ENCODE assay signal across 10 mouse cellular contexts in the genomic region with DNA sequence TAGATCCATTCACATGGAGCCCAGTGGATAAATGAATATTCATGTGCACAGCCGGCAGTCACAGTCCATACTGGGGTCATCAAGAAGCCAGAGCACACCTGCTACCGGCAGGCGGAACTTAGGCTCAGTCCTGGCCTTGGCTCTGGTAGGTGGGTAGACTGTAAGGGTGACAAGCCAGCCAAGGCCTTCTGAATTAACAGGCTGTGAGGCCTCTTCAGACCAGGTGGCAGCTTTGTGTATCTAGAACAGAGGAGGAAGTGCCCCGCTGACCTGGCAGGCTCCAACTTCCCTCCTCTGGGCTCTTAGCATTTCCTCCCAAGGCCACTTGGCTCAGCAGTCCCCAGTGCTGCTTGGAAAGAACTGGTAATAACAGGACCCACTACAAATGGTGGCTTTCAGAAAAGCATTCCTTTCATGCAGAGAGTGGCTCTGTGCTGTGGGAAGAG. TPM values are rescaled to one million over a fixed set of nuclear protein-coding genes. Genes with fewer than 3 reads are reported as not detected.
DNase-seq lines count a peak whose midpoint lies in the region; TF ChIP-seq lines count a peak whose summit lies in the region.
"Had no signal": no experiment of that assay in that cellular context is flagged by ENCODE, and none has a peak within 500 bp of the region (broad histone marks: within the 10 kb centered on the region; RNA-seq: fewer than 3 reads in every experiment).

No protein-coding gene starts in this region.

- peaks cover 0 to 39% of the 10 kb centered on the region in 2 experiments for H3K36me3 ChIP-seq in CH12.LX (replicated peaks in 1 of 2; ENCODE audit: control insufficient read depth in 1 of 2, insufficient read depth in 1 of 2, low read length in 1 of 2)

- no peaks in the 10 kb centered on the region for H3K9me3 ChIP-seq in CH12.LX (replicated peaks; ENCODE audit: low read length)
- H3K9me3 ChIP-seq: G1E had no signal

- H3K4me2 ChIP-seq in CH12.LX (ENCODE audit: insufficient read depth, low read depth, poor library complexity, severe bottlenecking), result no peak overlapping the region

- peak; percentile 18 for DNase-seq in gastrocnemius, postnatal 14 days
- no peak for DNase-seq in gastrocnemius, adult 8-10 months (ENCODE audit: low spot score in 2 of 2)
- peak; percentile 31 for DNase-seq in CH12.LX (ENCODE audit: extremely low read depth)
- peak; percentile 77 for DNase-seq in cerebellum, adult 8-10 months
- peak; percentile 63 for DNase-seq in kidney, adult 11 months
- DNase-seq in lung, postnatal 14 days, result peak; percentile 46
- no peak for DNase-seq in spleen, postnatal 10 days (ENCODE audit: low spot score in 2 of 2)
- no peak for DNase-seq in testis, postnatal 10 days (ENCODE audit: low spot score)

- in situ Hi-C loops in CH12.LX (cut with MboI; ENCODE audit: low pct_ligation_motif_present, low pct_unique_long_range_greater_than_20kb, low sequenced_read_pairs), result no loop called here

- no peak for TF ChIP-seq EP300 in CH12.LX (IDR thresholded peaks at IDR 0.05; ENCODE audit: low read length)

- no peak overlapping the region for H3K4me3 ChIP-seq in CH12.LX (replicated peaks in 1 of 3; ENCODE audit: low read depth in 2 of 3, low read length in 2 of 3, poor library complexity in 1 of 3)
- H3K4me3 ChIP-seq: myocyte had no signal

- intact Hi-C loops in gastrocnemius, postnatal 14 days (cut with DNase I; ENCODE audit: low total_unique reads), result no loop called here

- peaks cover 0 to 16% of the 10 kb centered on the region in 2 experiments; a peak in 2 of 4 replicates for H3K4me1 ChIP-seq in CH12.LX (ENCODE audit: control insufficient read depth in 1 of 2, insufficient read depth in 2 of 2)

- dilution Hi-C loops in CH12.LX (cut with MboI; ENCODE audit: extremely low pct_ligation_motif_present, extremely low pct_unique_long_range_greater_than_20kb, low sequenced_read_pairs), result no loop called here

- TF ChIP-seq POLR2A in CH12.LX (IDR thresholded peaks at IDR 0.05; ENCODE audit: low read depth, low read length), result no peak

- no peaks in the 10 kb centered on the region for H3K27me3 ChIP-seq in CH12.LX (replicated peaks)

- no peaks in the 10 kb centered on the region for H3K79me2 ChIP-seq in CH12.LX (replicated peaks; ENCODE audit: control insufficient read depth, extremely low read depth, insufficient read depth, poor library complexity, severe bottlenecking)

- no peak for TF ChIP-seq RAD21 in CH12.LX (IDR thresholded peaks at IDR 0.05; ENCODE audit: low read depth, low read length)

- TF ChIP-seq CTCF in CH12.LX (conservative IDR thresholded peaks at IDR 0.05 in 1 of 2, IDR thresholded peaks at IDR 0.05 in 1 of 2; ENCODE audit: low read depth in 2 of 2, low read length in 2 of 2), result no peak

- no peak overlapping the region for H3K9ac ChIP-seq in CH12.LX (ENCODE audit: insufficient read depth, low read depth)

- no peak overlapping the region for H3K27ac ChIP-seq in CH12.LX (ENCODE audit: insufficient read depth, low read depth)

TF ChIP-seq in CH12.LX, 34 proteins besides CTCF, POLR2A, EP300 and RAD21:
- TF ChIP-seq ZMIZ1 (IDR thresholded peaks at IDR 0.05; ENCODE audit: low read depth, low read length) (no peak), IRF4 (IDR thresholded peaks at IDR 0.05; ENCODE audit: low read depth, low read length) (no peak), JUN (IDR thresholded peaks at IDR 0.05; ENCODE audit: insufficient read depth, low read depth, low read length) (no peak), TCF12 (IDR thresholded peaks at IDR 0.05; ENCODE audit: low read depth, low read length) (no peak), PAX5 (IDR thresholded peaks at IDR 0.05; ENCODE audit: low read length) (no peak), ZNF384 (IDR thresholded peaks at IDR 0.05; ENCODE audit: low read depth, low read length) (no peak)

RNA-seq across cellular contexts. Expression of gene B9d1, which starts 24.3 kb away (rescaled TPM):
- 1 to 10 TPM; 7.6 to 7.9 TPM for total RNA-seq in gastrocnemius, postnatal 14 days (2021)
- total RNA-seq in gastrocnemius, adult 8-10 months (2022), result 1 to 10 TPM; 2.9 to 7.2 (median 4.7) TPM
- 51.1 and 62.9 TPM in 2 replicates for total RNA-seq in CH12.LX (2012; rRNA removed)
- 19.2 and 24.2 TPM in 2 replicates for total RNA-seq in CH12.LX (2014; rRNA removed)
- polyA plus RNA-seq in CH12.LX (2012; ENCODE audit: insufficient read length, low read depth), result 26.2 and 31.0 TPM in 2 replicates

RNA-seq across cellular contexts. Expression of gene Mapk7, which starts 35.1 kb away (rescaled TPM):
- 1 to 10 TPM; 5.9 TPM for total RNA-seq in gastrocnemius, postnatal 14 days (2021)
- 1 to 10 TPM; 2.0 to 4.6 (median 2.3) TPM for total RNA-seq in gastrocnemius, adult 8-10 months (2022)
- total RNA-seq in CH12.LX (2012; rRNA removed), result 12.2 and 12.7 TPM in 2 replicates
- total RNA-seq in CH12.LX (2014; rRNA removed), result 5.1 and 6.3 TPM in 2 replicates
- polyA plus RNA-seq in CH12.LX (2012; ENCODE audit: insufficient read length, low read depth), result 18.8 and 21.6 TPM in 2 replicates

RNA-seq across cellular contexts. Expression of gene Mfap4, which starts 44.1 kb away (rescaled TPM):
- 100 to 1,000 TPM; 142 to 192 TPM for total RNA-seq in gastrocnemius, postnatal 14 days (2021)
- 1 to 10 TPM; 3.1 to 7.2 (median 4.4) TPM for total RNA-seq in gastrocnemius, adult 8-10 months (2022)
- not detected in 2 replicates for total RNA-seq in CH12.LX (2012; rRNA removed)
- total RNA-seq in CH12.LX (2014; rRNA removed), result not detected in 2 replicates
- polyA plus RNA-seq in CH12.LX (2012; ENCODE audit: insufficient read length, low read depth), result not detected in 2 replicates
- polyA plus RNA-seq: G1E had no signal

RNA-seq across cellular contexts. Expression of gene Epn2, which starts 50.2 kb away (rescaled TPM):
- total RNA-seq in gastrocnemius, postnatal 14 days (2021), result 10 to 100 TPM; 19.4 to 24.8 TPM
- 10 to 100 TPM; 18.3 to 23.2 (median 21.5) TPM for total RNA-seq in gastrocnemius, adult 8-10 months (2022)
- total RNA-seq in CH12.LX (2012; rRNA removed), result 9.6 and 13.8 TPM in 2 replicates
- total RNA-seq in CH12.LX (2014; rRNA removed), result 8.8 and 10.1 TPM in 2 replicates
- 7.2 and 8.9 TPM in 2 replicates for polyA plus RNA-seq in CH12.LX (2012; ENCODE audit: insufficient read length, low read depth)

Comparison
In these comparisons a context has a peak if more than half of its experiments do, and no peak if none do; other contexts are left out.
1. DNase-seq: peak in gastrocnemius, postnatal 14 days (single experiment), CH12.LX (single experiment), cerebellum, adult 8-10 months (single experiment), kidney, adult 11 months (single experiment) and lung, postnatal 14 days (single experiment); none in gastrocnemius, adult 8-10 months (0 of 2), spleen, postnatal 10 days (0 of 2) and testis, postnatal 10 days (single experiment).
2. RNA of gene Mfap4, which starts 44.1 kb away (total RNA-seq): 142 to 192 TPM in gastrocnemius, postnatal 14 days; 3.1 to 7.2 TPM in gastrocnemius, adult 8-10 months and not detected in CH12.LX; every median in the first group is over 10 times any median in the second.